Mouse (Mus musculus) layer of hippocampus, postnatal 36 days (tissue): ENCODE data around the gene H2-Q4. TPM values are rescaled to one million over a fixed set of nuclear protein-coding genes. Genes with fewer than 3 reads are reported as not detected.
"Not testable (repeated sequence)": the region's sequence is repeated elsewhere in the genome, so short reads cannot be mapped to it uniquely, and the experiment has no call there.

Experiments used
- DNase-seq, 2 experiments: peaks; one replicate each; pipeline ENCODE4 v3.0.0; 2022
- total RNA-seq, 2 experiments: library from RNA; stranded (reverse); gene quantifications; 2 replicates each; pipeline ENCODE4 v1.2.3; 2021

Gene H2-Q4
- total RNA-seq, 2 experiments from 2014 or later: 1.3 to 2.5 TPM

GRCm38 (mm10) chr17:35420206-35420810 is 40.9 kb downstream of the H2-Q4 start:
- not testable (repeated sequence) for DNase-seq

- DNase-seq: not testable (repeated sequence)
Measured at GRCm38 (mm10) chr17:35421331-35421730, 41.9 kb downstream of the H2-Q4 start.

- not testable (repeated sequence) for DNase-seq
Measured at GRCm38 (mm10) chr17:35422360-35422759, 42.9 kb downstream of the H2-Q4 start.

GRCm38 (mm10) chr17:35423131-35423810 is 43.9 kb downstream of the H2-Q4 start:
- DNase-seq: not testable (repeated sequence)

GRCm38 (mm10) chr17:35424106-35424505 is 44.7 kb downstream of the H2-Q4 start:
- DNase-seq: not testable (repeated sequence)

- not testable (repeated sequence) for DNase-seq
Measured at GRCm38 (mm10) chr17:35424624-35425416, 45.4 kb downstream of the H2-Q4 start, which contains the start of gene H2-Q6. H2-Q6 (plus strand) TSS chr17:35424850.

- DNase-seq: not testable (repeated sequence)
Measured at GRCm38 (mm10) chr17:35425474-35425873, 46.1 kb downstream of the H2-Q4 start.

- DNase-seq: not testable (repeated sequence)
Measured at GRCm38 (mm10) chr17:35428883-35429282, 49.5 kb downstream of the H2-Q4 start.

- not testable (repeated sequence) for DNase-seq
Measured at GRCm38 (mm10) chr17:35430671-35431070, 51.3 kb downstream of the H2-Q4 start.

- DNase-seq: not testable (repeated sequence)
Measured at GRCm38 (mm10) chr17:35432167-35432566, 52.8 kb downstream of the H2-Q4 start.

- not testable (repeated sequence) for DNase-seq
Measured at GRCm38 (mm10) chr17:35434836-35435235, 55.4 kb downstream of the H2-Q4 start.

Other genes starting within 250 kb of the H2-Q4 start
- not detected for gene Apom, start 247.6 kb upstream of the H2-Q4 start, total RNA-seq
- 100 to 1,000 TPM; 304 to 319 TPM for gene Bag6, start 244.4 kb upstream of the H2-Q4 start, total RNA-seq
- 100 to 1,000 TPM; 315 to 340 TPM for gene Prrc2a, start 214.7 kb upstream of the H2-Q4 start, total RNA-seq
- 10 to 100 TPM; 10.1 to 10.9 TPM for gene Aif1, start 203.5 kb upstream of the H2-Q4 start, total RNA-seq
- gene Lst1, start 191.2 kb upstream of the H2-Q4 start, total RNA-seq: 1 to 10 TPM; 7.1 to 7.7 TPM
- under 1 TPM in 1 of 2 experiments, not detected in 1; 0.30 TPM for gene Ltb, start 185.2 kb upstream of the H2-Q4 start, total RNA-seq
- not detected for gene Tnf, start 177.6 kb upstream of the H2-Q4 start, total RNA-seq
- under 1 TPM; 0.28 to 0.42 TPM for gene Lta, start 174.3 kb upstream of the H2-Q4 start, total RNA-seq
- not detected for gene Gm16181, start 158.8 kb upstream of the H2-Q4 start, total RNA-seq
- 100 to 1,000 TPM; 602 to 647 TPM for gene Atp6v1g2, start 146.0 kb upstream of the H2-Q4 start, total RNA-seq
- 10 to 100 TPM; 13.3 to 13.6 TPM for gene Nfkbil1, start 143.8 kb upstream of the H2-Q4 start, total RNA-seq
- gene Ddx39b, start 137.9 kb upstream of the H2-Q4 start, total RNA-seq: 100 to 1,000 TPM; 220 to 232 TPM
- 10 to 100 TPM; 13.4 to 18.0 TPM for gene H2-D1, start 116.9 kb upstream of the H2-Q4 start, total RNA-seq
- under 1 TPM in 1 of 2 experiments, not detected in 1; 0.20 TPM for gene H2-Q1, start 59.2 kb upstream of the H2-Q4 start, total RNA-seq
- under 1 TPM in 1 of 2 experiments, not detected in 1; 0.37 TPM for gene H2-Q2, start 37.4 kb upstream of the H2-Q4 start, total RNA-seq
- not detected for gene H2-Q6, start 45.2 kb downstream of the H2-Q4 start, total RNA-seq
- under 1 TPM; 0.65 to 0.88 TPM for gene H2-Q7, start 59.5 kb downstream of the H2-Q4 start, total RNA-seq
- gene H2-Q10, start 90.5 kb downstream of the H2-Q4 start, total RNA-seq: under 1 TPM in 1 of 2 experiments, not detected in 1; 0.15 TPM
- under 1 TPM in 1 of 2 experiments, not detected in 1; 0.32 TPM for gene Pou5f1, start 126.4 kb downstream of the H2-Q4 start, total RNA-seq
- gene Tcf19, start 137.2 kb downstream of the H2-Q4 start, total RNA-seq: 1 to 10 TPM; 4.3 to 5.8 TPM
- gene Cchcr1, start 137.5 kb downstream of the H2-Q4 start, total RNA-seq: 10 to 100 TPM in 1 of 2 experiments, 1 to 10 TPM in 1; 9.3 to 10.0 TPM
- gene Psors1c2, start 153.6 kb downstream of the H2-Q4 start, total RNA-seq: under 1 TPM; 0.42 to 0.63 TPM
- gene Cdsn, start 172.5 kb downstream of the H2-Q4 start, total RNA-seq: under 1 TPM in 1 of 2 experiments, not detected in 1; 0.40 TPM
- not detected for gene 2300002M23Rik, start 187.8 kb downstream of the H2-Q4 start, total RNA-seq
- gene Sfta2, start 221.9 kb downstream of the H2-Q4 start, total RNA-seq: not detected
- gene Gm9573, start 247.0 kb downstream of the H2-Q4 start, total RNA-seq: not detected